Mouse (Mus musculus) 416B (cell line): ENCODE measurements around the gene Cep131.

Experiments
- DNase-seq: peaks from one replicate; pipeline ENCODE4 v3.0.0; 2011; ENCODE audit warnings: low read depth

Gene Cep131

DNA sequence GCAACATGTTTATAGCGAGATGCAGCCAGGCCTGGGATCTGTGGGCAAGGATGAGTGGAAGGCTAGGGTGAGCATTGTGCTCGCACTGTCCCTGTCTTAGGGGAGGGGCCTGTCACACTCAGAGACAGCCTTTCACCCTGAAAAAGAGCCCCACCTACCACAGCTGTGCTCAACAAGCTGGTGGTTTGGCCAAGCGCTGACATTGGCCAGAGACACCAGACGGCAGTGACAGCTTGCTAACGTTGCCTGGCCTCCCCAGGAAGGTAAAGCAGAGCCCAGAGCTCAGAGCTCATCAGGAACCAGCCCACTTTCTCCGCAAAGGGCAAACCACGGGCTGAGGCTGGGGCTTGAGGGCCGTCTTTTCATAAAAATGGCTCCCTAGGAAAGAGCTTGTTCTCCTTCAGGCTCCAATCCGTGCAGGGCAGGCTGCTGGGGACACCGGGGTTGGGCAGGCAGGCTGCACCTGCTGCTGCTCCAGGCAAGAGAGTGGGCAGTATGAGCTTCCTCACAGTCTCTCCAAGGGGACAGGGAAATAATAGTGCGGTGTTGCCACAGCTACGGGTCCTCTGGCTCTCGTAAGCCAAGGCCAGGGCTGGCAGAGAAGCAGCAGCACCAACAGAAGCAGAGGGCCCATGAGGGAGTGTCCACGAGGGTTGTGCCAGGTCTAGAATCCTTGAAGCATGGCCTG, 35.4 kb downstream of the Cep131 start:
- DNase-seq = peak; percentile 60

DNA sequence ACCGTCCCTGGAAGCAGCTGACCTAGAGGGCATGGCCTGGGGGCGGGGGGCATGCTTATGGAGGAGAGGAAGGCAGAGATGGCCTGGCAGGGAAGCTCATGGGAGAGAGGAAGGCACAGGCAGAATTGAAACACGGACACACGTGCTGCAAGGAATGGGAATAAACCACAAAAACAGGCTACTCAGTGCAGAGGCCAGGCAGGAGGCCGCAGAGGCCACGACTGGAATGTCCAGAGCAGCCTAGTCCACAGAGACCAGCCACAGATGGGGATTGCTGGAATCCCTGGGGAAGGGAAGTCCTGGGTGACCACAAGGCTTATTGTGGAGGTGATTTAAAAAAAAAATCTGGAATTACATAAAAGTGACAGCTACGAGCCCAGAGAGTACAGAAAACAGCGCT, 37.6 kb downstream of the Cep131 start:
- no peak for DNase-seq

DNA sequence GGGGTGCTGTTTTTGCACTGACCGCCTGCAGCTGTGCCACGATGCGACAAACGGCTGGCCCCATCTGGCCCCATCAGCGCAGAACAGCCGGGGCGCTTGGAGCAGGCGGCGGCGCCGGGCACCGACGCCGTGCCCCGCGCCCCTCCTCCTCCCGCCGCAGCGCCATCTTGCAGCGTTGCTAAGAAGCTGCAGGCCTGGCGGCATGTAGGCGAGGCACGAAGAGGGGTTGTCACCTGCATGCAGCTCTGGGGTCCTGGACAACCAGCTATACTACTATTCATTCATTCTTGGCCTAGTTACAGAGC, 38.4 kb downstream of the Cep131 start:
- no peak for DNase-seq

DNA sequence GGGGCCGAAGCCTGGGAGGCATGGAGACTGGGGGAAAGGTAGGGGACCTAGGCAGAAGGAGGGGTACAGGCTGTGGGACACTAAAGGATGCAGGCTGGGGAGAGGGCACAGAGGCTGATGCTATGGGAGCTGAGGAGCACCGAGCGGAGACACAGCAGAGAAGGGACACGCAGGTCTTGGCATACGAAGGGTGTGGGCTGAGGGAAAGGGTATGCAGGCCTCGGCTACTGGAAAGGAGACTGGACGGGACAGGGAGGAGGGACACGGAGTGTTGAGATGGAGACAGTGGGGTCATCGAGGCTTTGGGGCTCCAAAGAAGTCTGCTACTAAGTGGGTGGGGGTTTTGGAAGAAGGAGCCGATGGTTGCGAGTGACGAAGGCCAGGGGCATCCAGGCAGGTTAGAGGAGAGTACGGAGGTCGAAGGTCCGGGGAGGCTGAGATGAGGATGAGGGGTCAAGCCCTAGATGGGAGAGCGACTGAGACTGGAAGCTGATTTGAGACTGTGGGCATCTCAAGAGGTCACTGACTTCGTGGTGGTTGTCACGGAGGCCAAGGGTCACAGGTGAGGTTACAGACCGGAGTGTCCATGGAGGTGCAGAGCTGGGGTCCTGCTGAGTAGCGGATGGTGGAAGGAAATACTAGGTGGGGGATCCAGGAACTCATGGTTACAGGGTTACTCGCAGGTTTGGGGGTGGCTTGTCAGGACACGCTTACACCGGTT, 38.9 kb downstream of the Cep131 start:
- DNase-seq = no peak

DNA sequence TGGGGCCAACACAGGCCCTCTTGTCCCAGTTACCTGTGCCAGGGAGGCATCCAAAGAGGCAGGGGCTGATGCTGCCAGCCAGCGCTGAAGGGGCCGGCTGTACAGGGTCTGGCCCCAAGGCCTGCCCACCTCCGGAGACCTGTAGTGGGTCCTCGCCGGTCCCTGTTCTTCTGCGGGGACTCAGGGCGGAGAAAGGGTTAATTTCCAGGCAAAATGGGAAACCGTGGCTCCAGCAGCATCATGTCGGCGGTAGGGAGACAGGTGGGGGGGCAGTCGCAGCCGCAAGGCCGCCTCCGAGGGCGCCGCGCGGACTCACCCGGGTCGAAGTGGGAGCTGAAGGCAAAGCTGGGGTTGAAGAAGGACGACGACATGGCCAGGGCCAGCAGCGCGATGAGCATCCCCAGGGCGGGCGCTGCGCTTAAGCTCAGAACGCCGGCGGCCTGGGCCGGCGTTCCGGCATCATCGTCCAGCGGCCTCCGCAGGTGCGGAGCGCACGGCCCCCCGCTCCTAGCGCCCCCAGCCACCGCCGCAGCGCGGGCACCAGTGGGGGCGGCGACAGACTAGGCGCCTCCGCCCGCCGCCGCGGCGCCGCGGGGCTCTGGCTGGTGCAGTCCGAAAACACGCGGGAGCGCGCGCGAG, 40.0 kb downstream of the Cep131 start, which contains the start of gene Aatk:
Aatk (minus strand) TSS at position 615 of the 639 bp plus-strand sequence.
- no peak for DNase-seq

DNA sequence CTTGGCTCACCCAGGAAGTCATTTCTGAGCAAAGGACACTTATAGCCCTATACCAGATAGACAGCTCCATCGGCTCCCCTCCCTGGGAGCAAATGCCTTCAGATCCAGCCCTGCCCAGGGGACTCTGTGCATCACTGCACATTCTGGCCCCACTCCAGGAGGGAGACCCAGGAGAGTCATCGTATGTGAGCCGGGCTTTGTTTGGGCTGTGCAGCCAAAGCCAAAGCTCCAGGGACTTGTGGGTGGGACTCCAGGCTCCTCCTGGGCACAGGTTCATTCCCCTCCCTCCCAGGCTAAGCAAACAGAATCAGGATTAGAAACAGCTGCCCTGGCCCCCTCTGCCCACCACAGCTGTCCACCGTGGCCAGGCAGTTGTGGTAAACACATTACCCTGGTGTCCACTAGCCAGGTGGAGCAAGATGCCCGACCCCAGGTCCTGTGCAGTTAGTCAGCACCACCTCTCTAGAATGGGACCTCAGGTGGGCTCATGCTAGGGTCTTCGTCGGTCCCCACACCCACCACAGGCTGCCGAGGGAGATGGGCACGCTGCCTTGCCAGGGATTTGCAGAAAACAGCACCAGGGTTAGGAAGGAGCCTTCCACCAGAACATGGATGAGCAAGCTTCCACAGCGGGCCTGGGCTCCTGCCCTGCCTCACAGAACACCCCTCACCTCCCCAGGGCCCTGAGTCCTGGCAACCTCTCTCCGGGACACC, 40.6 kb downstream of the Cep131 start:
- no peak for DNase-seq

DNA sequence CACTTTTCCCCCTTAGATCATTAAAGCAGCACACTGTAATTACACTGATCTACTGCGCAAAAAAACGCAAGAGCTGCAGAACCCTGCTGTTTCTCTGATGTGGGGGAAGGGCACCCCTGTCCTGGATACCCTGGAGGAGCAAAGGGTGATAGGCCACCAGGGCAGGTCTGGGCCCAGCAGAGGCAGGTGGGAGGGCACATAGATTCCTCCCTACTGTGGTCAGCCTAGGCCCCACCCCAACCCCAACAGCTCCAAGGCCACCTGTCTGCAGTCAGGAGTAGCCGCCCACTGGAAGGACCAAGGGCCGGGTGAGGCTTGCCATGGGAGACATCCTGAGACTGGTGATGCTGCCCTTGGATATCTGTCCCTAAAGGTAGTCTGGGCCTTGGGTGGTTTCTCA, 41.3 kb downstream of the Cep131 start:
- DNase-seq = no peak

DNA sequence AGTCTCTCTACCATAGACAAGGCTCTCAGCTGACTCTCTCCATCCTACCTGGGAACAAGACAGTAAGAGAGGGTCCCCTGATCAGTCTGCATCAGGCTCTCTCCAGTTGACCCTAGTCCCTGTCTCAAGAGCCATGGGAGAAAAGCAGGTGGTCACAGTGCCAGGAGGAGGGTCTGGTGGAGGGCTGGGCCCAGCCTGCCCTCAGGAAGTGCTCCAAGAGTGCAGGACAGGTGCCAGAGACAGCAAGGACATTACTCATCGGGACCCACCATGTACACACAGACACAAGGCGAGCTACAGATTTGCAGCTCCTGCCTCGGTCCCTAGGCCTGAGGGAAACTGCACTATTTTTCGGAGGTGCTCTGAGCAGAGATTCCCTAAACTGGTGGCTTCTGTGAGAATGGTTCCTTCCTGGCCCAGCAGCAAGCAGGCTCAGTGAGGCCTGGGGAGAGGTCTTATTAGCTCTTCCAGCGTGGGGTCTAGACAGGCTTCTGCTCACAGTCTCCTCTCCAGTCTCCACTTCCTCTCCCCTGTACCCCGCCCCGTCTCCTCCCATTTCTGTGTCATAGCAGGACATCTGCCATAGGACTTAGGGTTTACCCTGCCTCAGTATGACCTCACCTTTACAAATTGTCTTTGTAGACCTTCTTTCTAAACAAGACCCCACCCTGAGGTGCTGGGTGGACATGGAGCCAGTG, 44.3 kb downstream of the Cep131 start:
- peak; percentile 75 for DNase-seq

DNA sequence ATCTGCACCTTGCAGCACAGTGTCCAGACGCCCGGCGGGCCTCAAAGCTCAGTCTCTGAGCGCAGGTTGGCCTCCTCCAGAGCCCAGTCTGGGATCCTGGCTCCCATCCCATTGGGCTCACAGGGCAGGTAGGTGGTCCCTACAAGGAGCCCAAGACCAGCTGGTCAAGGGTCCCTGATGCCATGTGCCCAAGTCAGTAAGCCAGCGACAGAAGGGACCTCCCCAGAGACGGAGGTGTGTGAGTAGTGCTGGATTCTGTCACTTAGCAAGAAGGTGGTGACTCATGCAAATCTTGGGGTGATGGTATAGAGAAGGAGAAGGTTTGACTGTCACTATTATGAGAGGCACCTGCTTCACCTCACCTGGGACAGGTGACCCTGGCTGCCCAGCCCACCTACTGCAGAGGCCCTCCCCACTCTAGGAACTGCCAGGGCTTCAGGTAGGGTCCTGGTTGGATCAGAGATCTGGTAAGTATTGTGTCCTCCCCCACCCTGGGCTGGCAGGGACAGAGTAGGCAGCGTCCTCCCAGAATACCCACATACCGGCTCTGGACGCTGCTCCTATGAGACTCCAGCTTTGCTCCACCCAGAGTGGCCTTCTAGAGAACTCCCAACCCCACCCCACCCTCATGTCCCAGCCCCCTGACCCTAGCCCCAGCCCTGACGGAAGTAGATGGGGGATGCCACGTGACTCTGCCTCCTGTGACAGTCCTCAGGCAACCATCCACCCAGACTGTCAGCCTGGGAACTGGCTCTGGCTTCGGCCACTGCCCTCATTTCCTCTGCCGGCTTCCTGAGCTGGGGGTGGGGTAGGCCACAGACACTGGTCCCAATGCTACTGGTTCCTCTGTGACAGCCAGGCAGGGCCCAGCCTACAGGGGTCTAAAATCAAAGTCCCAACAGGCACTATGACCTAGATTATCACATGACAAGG, 45.2 kb downstream of the Cep131 start:
- DNase-seq = peak; percentile 96

DNA sequence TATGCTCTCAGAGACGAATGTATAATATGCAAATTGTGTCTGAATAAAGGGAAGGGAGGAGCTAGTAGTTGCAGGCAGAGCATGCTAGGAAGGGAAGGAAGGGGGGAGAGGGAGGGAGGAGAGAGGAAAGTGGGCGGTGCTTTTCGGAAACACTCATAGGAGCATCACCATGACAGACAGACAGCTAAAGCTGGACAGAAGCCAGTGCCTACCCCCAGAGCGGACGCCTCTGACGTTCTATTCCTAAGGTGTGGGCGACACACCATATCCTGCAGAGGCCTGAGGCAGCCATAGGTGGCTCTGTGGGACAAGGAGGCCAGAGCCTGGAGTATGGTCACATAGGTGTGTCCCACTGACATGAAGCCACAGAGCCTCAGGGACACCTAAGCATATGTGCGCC, 46.2 kb downstream of the Cep131 start:
- peak; percentile 94 for DNase-seq

DNA sequence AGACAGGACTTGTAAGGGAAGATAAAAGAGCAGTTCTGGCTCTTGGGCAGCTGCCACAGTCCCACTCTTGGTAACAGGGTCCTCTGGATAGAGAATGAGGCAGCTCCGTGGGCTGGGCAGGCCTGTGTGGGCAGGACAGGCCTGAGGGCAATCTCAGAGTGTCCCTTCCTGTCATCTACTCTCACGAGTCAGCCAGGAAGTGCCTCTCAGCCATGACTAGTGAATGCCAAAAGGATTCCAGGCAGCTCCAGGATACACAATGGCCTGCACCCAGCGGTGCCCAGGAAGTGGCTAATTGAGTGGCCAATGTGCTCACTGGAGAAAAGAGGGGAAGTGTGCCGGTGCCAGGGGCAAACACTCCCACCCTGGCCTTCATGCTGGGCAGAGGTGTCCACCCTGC, 47.0 kb downstream of the Cep131 start:
- no peak for DNase-seq

DNA sequence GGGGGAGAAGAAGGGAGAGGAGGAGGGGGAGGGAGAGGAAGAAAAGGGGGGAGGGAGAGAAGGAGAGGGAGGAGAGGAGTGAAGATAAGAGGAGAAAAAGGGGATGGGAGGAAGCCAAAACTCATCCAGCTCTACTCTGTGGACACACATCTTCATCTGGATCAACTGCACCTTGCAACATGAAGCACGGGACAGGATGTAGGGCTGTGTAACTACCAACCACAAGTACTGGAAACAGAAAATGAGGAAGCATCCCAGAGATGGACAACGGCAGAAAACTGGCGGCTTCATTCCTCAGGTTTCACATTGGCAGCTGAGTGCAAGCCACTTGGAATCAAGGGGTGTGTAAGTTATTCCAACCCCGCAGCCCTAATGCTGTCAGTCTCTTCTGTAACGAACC, 51.9 kb downstream of the Cep131 start:
- peak; percentile 85 for DNase-seq

DNA sequence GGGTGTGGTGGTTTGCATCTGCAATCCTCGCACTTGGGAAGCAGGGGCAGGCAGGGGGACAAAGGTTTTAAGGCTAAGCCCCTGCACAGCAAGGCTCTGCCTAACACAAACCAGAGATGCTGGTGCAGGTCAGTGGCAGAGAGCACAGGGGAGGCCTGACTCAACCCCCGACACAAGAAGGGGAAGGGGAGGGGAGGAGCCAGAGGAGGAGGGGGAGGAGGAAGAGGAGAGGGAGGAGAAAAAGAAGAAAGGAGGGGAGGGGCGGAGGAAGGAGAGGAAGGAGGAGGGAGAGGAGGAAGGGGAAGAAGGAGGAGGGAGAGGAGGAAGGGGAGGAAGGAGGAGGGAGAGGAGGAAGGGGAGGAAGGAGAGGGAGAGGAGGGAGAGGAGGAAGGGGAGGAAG, 52.3 kb downstream of the Cep131 start:
- peak; percentile 52 for DNase-seq

DNA sequence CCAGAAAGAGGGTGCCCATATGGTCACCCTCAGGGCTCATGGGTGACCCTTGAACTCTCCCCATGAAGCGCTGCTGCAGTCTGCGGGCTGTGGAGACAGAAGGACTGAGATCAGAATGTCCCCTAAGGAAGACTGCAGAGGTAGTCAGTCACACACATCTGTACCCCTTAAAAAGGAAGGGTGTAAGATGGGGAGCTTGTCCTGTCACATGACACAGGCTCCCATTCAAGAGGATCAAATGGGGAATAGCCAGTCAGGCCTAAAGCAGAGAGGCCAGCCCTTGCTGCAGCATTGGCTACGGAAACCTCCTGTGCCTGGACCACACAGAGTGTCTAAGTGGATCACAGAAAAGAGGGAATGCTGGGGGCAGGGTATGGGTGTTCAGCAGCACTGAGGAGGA, 53.2 kb downstream of the Cep131 start:
- no peak for DNase-seq

DNA sequence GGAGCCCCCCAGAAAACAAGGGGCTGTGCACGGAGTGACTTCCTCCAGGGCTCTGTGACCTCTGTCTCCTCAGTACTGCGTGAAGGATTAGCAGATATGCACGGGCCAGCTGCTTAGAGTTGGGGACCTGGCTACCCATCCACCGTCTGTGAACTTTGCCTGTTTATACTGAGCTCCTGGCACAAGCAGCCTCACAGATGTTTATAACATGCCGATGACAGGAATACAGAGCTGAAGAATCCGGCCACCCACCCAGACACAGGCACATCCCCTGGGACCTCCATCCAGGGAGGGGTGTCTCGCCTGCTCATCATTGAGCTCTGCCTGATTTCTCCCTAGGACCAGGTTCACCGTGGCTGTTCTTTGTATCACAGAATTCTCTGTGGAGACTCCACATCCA, 54.6 kb downstream of the Cep131 start:
- no peak for DNase-seq

DNA sequence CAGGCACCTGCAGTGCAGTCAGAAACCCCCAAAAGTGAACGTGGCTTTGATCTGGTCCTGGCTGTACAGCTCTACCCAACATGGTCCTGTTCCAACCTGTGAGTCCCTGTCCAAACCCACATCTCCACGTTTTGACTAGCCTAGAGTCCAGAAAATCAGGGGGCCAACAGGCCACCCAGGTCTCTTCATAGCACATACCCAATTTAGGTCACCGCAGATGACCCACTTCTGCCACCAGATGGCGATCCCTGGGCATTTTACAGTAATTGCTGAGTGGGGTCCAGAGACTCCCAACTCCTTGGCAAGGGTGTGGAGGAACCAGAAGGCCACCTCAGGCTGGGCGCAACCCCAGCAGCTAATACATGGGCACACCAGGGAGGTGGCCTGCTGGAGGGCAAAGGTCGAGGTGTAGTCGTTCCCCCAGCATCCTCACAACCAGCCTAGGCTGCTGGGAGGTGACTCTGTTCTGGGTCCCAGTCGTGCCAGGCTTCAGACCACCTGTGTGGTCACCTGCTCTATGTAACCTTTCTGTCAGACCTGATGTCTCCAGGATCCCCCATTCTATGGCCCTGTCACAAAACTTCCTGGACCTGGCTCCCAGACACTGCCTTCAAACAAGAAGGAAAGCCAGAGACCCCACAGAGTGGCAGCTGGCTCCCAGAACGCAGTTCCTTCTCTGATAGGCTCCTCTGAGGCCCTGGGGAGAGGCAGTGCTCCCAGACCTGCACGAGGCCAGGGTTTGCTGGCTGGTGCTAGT, 56.3 kb downstream of the Cep131 start:
- peak; percentile 64 for DNase-seq

DNA sequence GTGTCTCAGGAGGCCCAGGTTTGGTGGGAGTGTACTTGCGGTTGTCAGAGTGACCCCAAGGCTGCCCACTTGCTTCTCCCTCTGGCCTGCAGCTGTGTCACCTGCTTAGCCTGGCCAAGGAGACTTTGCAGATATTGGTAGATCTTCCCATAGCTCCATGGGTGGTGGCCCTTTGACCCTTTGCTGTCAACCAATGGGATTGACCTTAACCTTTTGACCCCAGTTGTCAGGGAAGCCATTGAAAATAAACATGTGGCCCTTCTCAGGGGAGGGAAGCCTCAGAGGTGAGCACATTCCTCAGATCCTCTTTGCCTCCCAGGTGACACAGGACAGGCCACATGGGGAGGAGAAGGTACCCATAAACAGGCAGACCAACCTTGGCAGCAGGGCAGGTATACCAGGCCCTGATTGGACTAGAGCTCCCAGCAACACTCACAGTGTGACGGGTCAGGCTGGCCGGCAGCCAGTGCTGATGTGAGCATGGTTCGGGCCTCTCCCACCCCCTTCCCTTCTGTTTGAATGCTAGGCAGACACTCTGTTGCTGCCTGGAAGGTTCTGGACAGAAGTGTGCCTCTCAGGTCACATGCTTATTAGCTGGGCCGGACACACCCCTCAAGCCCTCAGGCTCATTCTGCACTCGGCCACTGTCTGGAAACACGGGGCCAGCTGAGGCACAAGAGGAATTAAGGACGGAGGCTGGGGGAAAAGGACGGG, 57.0 kb downstream of the Cep131 start:
- DNase-seq = no peak

DNA sequence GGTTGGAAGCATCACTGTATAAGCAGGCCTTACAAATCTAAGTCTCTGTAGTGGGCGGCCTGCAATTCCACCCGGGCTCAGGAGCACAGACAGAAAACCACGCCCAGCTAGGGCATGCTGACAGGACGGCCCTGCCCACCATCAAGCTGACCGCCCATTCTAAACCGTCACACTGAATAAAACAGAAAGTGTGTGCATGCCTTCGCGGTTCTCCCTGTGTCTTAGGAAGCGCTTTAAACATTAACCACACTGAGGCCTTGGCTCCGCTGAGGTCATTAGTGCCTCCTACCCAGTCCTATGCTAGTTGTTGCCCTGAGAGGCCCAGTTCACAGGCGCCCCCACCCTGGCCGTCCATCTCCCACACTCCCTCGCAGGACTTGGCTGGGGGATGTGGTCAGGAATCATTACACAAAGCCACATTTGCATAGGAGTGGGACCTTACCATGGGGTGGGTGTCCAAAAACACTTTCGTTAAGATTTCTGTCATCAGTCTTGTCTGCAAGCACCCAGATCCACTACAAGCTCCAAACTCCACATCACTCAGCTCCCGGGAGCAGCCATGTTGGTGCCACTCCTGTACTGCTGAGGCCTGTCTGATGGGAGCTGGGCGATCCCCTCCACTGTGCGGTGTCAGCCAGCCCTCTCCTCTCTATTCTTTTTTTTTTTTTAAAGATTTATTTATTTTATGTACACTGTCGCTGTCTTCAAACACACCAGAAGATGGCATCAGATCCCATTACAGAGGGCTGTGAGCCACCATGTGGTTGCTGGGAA, 58.1 kb downstream of the Cep131 start:
- DNase-seq = peak; percentile 85

DNA sequence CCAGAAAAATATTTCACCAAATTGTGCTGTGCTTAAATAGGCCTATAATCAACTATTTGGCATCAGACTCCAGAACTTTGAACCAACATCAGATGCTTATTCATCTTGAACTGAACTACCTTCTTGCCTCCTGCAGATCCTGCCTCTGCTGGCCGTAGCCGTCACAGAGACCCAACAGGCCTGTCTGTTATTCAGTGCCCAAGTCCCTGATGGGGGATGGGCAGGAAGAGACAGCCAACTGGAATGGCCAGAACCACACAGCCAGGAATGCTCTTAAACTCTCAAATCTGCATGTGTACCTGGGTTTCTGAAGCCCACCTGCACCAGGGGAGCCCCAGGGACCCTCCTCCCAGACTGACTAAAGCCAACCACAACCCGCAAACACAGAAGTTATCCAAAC, 59.7 kb downstream of the Cep131 start:
- no peak for DNase-seq
